Mouse (Mus musculus) stomach, postnatal 0 days (tissue): ENCODE measurements around the gene Ubash3b. TPM values are rescaled to one million over a fixed set of nuclear protein-coding genes. Genes with fewer than 3 reads are reported as not detected.

Experiments used
- ATAC-seq: fragments of 200-750 bp; cut with Nextera tagmentation; 2 replicates; pipeline ENCODE4 v1.8.0; 2017; ENCODE audit not compliant: low FRiP score, low TSS enrichment
- DNase-seq: peaks from one replicate; pipeline ENCODE4 v3.0.0-alpha.2; 2016; ENCODE audit warnings: low spot score
- H3K27ac ChIP-seq: fragments of 300-500 bp; sonication (generic); replicated peaks from 2 replicates; pipeline ENCODE4 v1.5.1; 2014; ENCODE audit warnings: mild to moderate bottlenecking, control low read depth
- H3K27me3 ChIP-seq: fragments of 300-500 bp; sonication (generic); 2 replicates; pipeline ENCODE4 v1.6.1; 2014; ENCODE audit warnings: low read length; ENCODE audit not compliant: control insufficient read depth, insufficient read depth
- H3K36me3 ChIP-seq: fragments of 300-500 bp; sonication (generic); 2 replicates; pipeline ENCODE4 v1.6.1; 2014; ENCODE audit warnings: low read length, mixed read lengths; ENCODE audit not compliant: control insufficient read depth, insufficient read depth
- H3K4me1 ChIP-seq: fragments of 300-500 bp; sonication (generic); replicated peaks from 2 replicates; pipeline ENCODE4 v1.6.1; 2014; ENCODE audit warnings: antibody characterized with exemption; ENCODE audit not compliant: control insufficient read depth, insufficient read depth
- H3K4me2 ChIP-seq: fragments of 300-500 bp; sonication (generic); replicated peaks from 2 replicates; pipeline ENCODE4 v1.6.1; 2014; ENCODE audit warnings: low read depth, mild to moderate bottlenecking, control low read depth, moderate library complexity
- H3K4me3 ChIP-seq: fragments of 300-500 bp; sonication (generic); 2 replicates; pipeline ENCODE4 v1.5.1; 2014; ENCODE audit warnings: low read depth, low read length, control low read depth
- H3K9ac ChIP-seq: fragments of 300-500 bp; sonication (generic); 2 replicates; pipeline ENCODE4 v1.6.1; 2014; ENCODE audit warnings: mild to moderate bottlenecking, low read length, control low read depth, mixed read lengths
- H3K9me3 ChIP-seq: fragments of 300-500 bp; sonication (generic); 2 replicates; pipeline ENCODE4 v1.6.1; 2016; ENCODE audit warnings: low read length; ENCODE audit not compliant: control insufficient read depth
- CTCF ChIP-seq: IDR thresholded peaks from 2 replicates; pipeline ENCODE4 v1.5.1; 2016; ENCODE audit warnings: antibody characterized with exemption, low read depth, mild to moderate bottlenecking, moderate library complexity
- EP300 ChIP-seq: optimal IDR thresholded peaks from 2 replicates; pipeline ENCODE3; 2016; ENCODE audit warnings: antibody characterized with exemption
- WGBS: fragments of 180-500 bp; shearing (Covaris S2); extraction: QIAGEN DNeasy Blood & Tissue Kit; methylation state at CpG from one replicate; pipeline ENCODE4 v1.1.7; 2014; 5-methylcytosine and 5-hydroxymethylcytosine counted together
- polyA plus RNA-seq: library from polyadenylated mRNA; unstranded; fragments of >200 nt; fragmentation: Nextera tagmentation; extraction: Ambion mirVana; gene quantifications from 2 replicates; pipeline ENCODE4 v1.2.1, GENCODE M21; 2015

The Ubash3b gene
- polyA plus RNA-seq, 1 experiment from 2014 or later: 1.4 TPM

GRCm38 (mm10) chr9:40997116-40997779 is 164.2 kb downstream of the Ubash3b start:
- Histone ChIP-seq H3K36me3 (no peaks in the 10 kb centered on the region), H3K4me3 (no peak overlapping the region), H3K4me1 (no peaks in the 10 kb centered on the region), H3K27ac (no peak overlapping the region), H3K9ac (no peak overlapping the region), H3K27me3 (no peaks in the 10 kb centered on the region), H3K4me2 (no peak overlapping the region), H3K9me3 (no peaks in the 10 kb centered on the region)
- DNase-seq: no peak
- WGBS: 68% methylated on average over 7 of the region's 7 CpGs
- no peak for TF ChIP-seq EP300
- TF ChIP-seq CTCF: no peak
- ATAC-seq: no peak

- ATAC-seq (no peak), DNase-seq (no peak)
- Histone ChIP-seq H3K27me3 (no peaks in the 10 kb centered on the region), H3K4me3 (no peak overlapping the region), H3K36me3 (no peaks in the 10 kb centered on the region), H3K27ac (no peak overlapping the region), H3K9ac (no peak overlapping the region), H3K9me3 (no peaks in the 10 kb centered on the region), H3K4me1 (no peaks in the 10 kb centered on the region), H3K4me2 (no peak overlapping the region)
- TF ChIP-seq CTCF (no peak), EP300 (no peak)
- 77% methylated on average over 5 of the region's 5 CpGs for WGBS
Observed at GRCm38 (mm10) chr9:40994075-40994474, 167.4 kb downstream of the Ubash3b start.

GRCm38 (mm10) chr9:40991511-40991910 is 170.0 kb downstream of the Ubash3b start:
- no peaks in the 10 kb centered on the region for H3K4me1 ChIP-seq
- no peaks in the 10 kb centered on the region for H3K27me3 ChIP-seq
- H3K4me2 ChIP-seq: no peak overlapping the region
- H3K9me3 ChIP-seq: no peaks in the 10 kb centered on the region
- no peak for DNase-seq
- 84% methylated on average over 6 of the region's 6 CpGs for WGBS
- TF ChIP-seq CTCF: no peak
- no peak for TF ChIP-seq EP300
- no peak overlapping the region for H3K9ac ChIP-seq
- H3K36me3 ChIP-seq: no peaks in the 10 kb centered on the region
- H3K27ac ChIP-seq: no peak overlapping the region
- H3K4me3 ChIP-seq: no peak overlapping the region
- ATAC-seq: no peak

GRCm38 (mm10) chr9:40989940-40990588 is 171.4 kb downstream of the Ubash3b start:
- Histone ChIP-seq H3K9ac (no peak overlapping the region), H3K27ac (no peak overlapping the region), H3K4me1 (no peaks in the 10 kb centered on the region), H3K27me3 (no peaks in the 10 kb centered on the region), H3K9me3 (no peaks in the 10 kb centered on the region), H3K4me3 (no peak overlapping the region), H3K4me2 (no peak overlapping the region), H3K36me3 (no peaks in the 10 kb centered on the region)
- no peak for ATAC-seq
- WGBS: 34% methylated on average over 4 of the region's 4 CpGs
- peak; percentile 41 for DNase-seq
- no peak for TF ChIP-seq EP300
- TF ChIP-seq CTCF: peak; percentile 81

- 71% methylated on average over 3 of the region's 3 CpGs for WGBS
- no peak for ATAC-seq
- Histone ChIP-seq H3K27me3 (no peaks in the 10 kb centered on the region), H3K4me2 (no peak overlapping the region), H3K4me1 (no peaks in the 10 kb centered on the region), H3K9me3 (no peaks in the 10 kb centered on the region), H3K36me3 (no peaks in the 10 kb centered on the region), H3K27ac (no peak overlapping the region), H3K4me3 (no peak overlapping the region), H3K9ac (no peak overlapping the region)
- DNase-seq: no peak
- TF ChIP-seq EP300: no peak
- no peak for TF ChIP-seq CTCF
Observed at GRCm38 (mm10) chr9:40984313-40984712, 177.2 kb downstream of the Ubash3b start.

GRCm38 (mm10) chr9:40983758-40984157 is 177.7 kb downstream of the Ubash3b start:
- 67% methylated on average over 3 of the region's 3 CpGs for WGBS
- no peak for TF ChIP-seq CTCF
- TF ChIP-seq EP300: no peak

More at GRCm38 (mm10) chr9:40983758-40984157, 177.7 kb downstream of the Ubash3b start:
- H3K4me2 ChIP-seq: no peak overlapping the region
- no peak overlapping the region for H3K4me3 ChIP-seq
- no peak overlapping the region for H3K27ac ChIP-seq
- no peaks in the 10 kb centered on the region for H3K27me3 ChIP-seq
- ATAC-seq (no peak), DNase-seq (no peak)
- no peak overlapping the region for H3K9ac ChIP-seq
- H3K36me3 ChIP-seq: no peaks in the 10 kb centered on the region
- no peaks in the 10 kb centered on the region for H3K9me3 ChIP-seq
- H3K4me1 ChIP-seq: no peaks in the 10 kb centered on the region
